Mouse (Mus musculus) ES-Bruce4 (cell line): ENCODE measurements around the gene Rhbg. TPM values are rescaled to one million over a fixed set of nuclear protein-coding genes. Genes with fewer than 3 reads are reported as not detected.
"Not testable (repeated sequence)": the region's sequence is repeated elsewhere in the genome, so short reads cannot be mapped to it uniquely, and the experiment has no call there.

Experiments
- H3K27ac ChIP-seq: 2 replicates; pipeline ENCODE4 v1.5.1; 2012; ENCODE audit warnings: low read length, inconsistent platforms; ENCODE audit not compliant: insufficient read depth
- H3K27me3 ChIP-seq: 2 replicates; pipeline ENCODE4 v1.6.1; 2012; ENCODE audit warnings: mild to moderate bottlenecking, low read length, inconsistent platforms; ENCODE audit not compliant: control insufficient read depth, poor library complexity, insufficient read depth, severe bottlenecking
- H3K36me3 ChIP-seq: 2 replicates; pipeline ENCODE4 v1.6.1; 2012; ENCODE audit warnings: inconsistent platforms, mild to moderate bottlenecking, low read length, moderate library complexity; ENCODE audit not compliant: control insufficient read depth, poor library complexity, insufficient read depth, severe bottlenecking
- H3K4me1 ChIP-seq: one replicate; pipeline ENCODE4 v1.8.1; 2011; ENCODE audit warnings: low read length; ENCODE audit not compliant: control insufficient read depth, insufficient read depth
- H3K4me3 ChIP-seq: 2 replicates; pipeline ENCODE4 v1.5.1; 2011; ENCODE audit warnings: low read depth, mild to moderate bottlenecking, low read length
- H3K9ac ChIP-seq: 2 replicates; pipeline ENCODE4 v1.6.1; 2012; ENCODE audit warnings: low read depth, mild to moderate bottlenecking, inconsistent platforms; ENCODE audit not compliant: poor library complexity, severe bottlenecking
- H3K9me3 ChIP-seq: replicated peaks from 2 replicates; pipeline ENCODE4 v1.6.1; 2012; ENCODE audit warnings: mild to moderate bottlenecking, low read length, inconsistent platforms; ENCODE audit not compliant: control insufficient read depth, poor library complexity, insufficient read depth, severe bottlenecking
- CTCF ChIP-seq: IDR thresholded peaks from one replicate; pipeline ENCODE4 v1.8.1; 2011; ENCODE audit warnings: low read depth, low read length
- EP300 ChIP-seq: IDR thresholded peaks from 2 replicates; pipeline ENCODE4 v1.6.1; 2011; ENCODE audit warnings: low read depth, low read length; ENCODE audit not compliant: insufficient read depth
- POLR2A ChIP-seq: IDR thresholded peaks from one replicate; pipeline ENCODE4 v1.8.1; 2011; ENCODE audit warnings: low read length; ENCODE audit not compliant: insufficient read depth
- polyA plus RNA-seq: library from polyadenylated mRNA; stranded (reverse); fragments of >200 nt; gene quantifications from 2 replicates; pipeline ENCODE4 v1.2.4, GENCODE M21; 2011; ENCODE audit warnings: low read depth; ENCODE audit not compliant: missing spikeins, insufficient read depth, insufficient read length

Gene Rhbg
- polyA plus RNA-seq, 1 experiment: 0.82 TPM

DNA sequence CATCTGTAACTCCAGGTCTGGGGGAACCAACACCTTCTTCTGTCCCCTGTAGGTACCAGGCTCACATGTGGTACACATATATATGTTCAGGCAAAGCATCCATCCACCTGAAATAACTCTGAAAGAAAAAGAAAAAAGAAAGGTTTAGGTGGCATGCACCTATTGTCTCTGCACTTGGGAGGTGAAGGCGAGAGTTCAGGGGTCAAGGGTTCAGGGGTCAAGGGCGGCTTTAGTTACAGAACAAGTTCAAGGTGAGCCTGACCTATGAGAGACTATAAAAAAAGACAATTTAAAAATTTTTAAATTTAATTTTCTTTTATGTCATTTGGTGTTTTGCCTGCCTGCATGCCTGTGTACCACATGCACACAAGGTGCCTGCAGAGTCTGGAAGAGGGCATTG lies 25.5 kb upstream of the Rhbg start:
- Histone ChIP-seq H3K9me3 (no peaks in the 10 kb centered on the region), H3K4me3 (no peak overlapping the region), H3K9ac (no peak overlapping the region), H3K36me3 (no peaks in the 10 kb centered on the region), H3K4me1 (peaks cover 17% of the 10 kb centered on the region), H3K27me3 (no peaks in the 10 kb centered on the region), H3K27ac (no peak overlapping the region)
- TF ChIP-seq EP300 (peak; percentile 92), CTCF (no peak), POLR2A (no peak)

GRCm38 (mm10) chr3:88276529-88277143 lies 22.1 kb upstream of the Rhbg start:
- H3K9ac ChIP-seq: peak overlapping the region; percentile 30
- no peaks in the 10 kb centered on the region for H3K9me3 ChIP-seq
- no peaks in the 10 kb centered on the region for H3K27me3 ChIP-seq
- H3K36me3 ChIP-seq: no peaks in the 10 kb centered on the region
- H3K27ac ChIP-seq: peak overlapping the region; percentile 93
- H3K4me1 ChIP-seq: peaks cover 8% of the 10 kb centered on the region
- H3K4me3 ChIP-seq: peak overlapping the region; percentile 38
- no peak for TF ChIP-seq EP300
- TF ChIP-seq POLR2A: no peak
- TF ChIP-seq CTCF: peak; percentile 53

DNA sequence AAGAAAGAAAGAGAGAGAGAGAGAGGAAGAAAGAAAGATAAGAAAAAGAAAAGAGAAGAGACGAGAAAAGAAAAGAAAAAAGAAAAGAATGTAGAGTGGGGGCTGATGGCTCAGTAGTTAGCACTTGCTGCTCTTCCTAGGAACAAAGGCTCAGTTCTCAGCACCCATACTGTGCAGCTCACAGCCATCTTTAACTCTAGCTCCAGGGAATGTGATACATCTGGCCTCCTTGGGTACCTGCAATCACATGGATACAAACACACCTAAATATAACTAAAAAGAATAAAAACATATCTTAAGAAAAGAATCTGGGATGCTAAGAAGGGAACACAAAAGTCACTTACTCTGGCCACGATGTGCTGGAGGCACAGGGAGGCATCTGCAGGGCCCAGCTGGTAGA lies 21.6 kb upstream of the Rhbg start:
- Histone ChIP-seq H3K4me1 (peaks cover 8% of the 10 kb centered on the region), H3K27me3 (no peaks in the 10 kb centered on the region), H3K4me3 (peak overlapping the region; percentile 38), H3K9ac (peak overlapping the region; percentile 56), H3K9me3 (no peaks in the 10 kb centered on the region), H3K36me3 (no peaks in the 10 kb centered on the region), H3K27ac (peak overlapping the region; percentile 93)
- TF ChIP-seq EP300 (no peak), POLR2A (no peak), CTCF (no peak)

DNA sequence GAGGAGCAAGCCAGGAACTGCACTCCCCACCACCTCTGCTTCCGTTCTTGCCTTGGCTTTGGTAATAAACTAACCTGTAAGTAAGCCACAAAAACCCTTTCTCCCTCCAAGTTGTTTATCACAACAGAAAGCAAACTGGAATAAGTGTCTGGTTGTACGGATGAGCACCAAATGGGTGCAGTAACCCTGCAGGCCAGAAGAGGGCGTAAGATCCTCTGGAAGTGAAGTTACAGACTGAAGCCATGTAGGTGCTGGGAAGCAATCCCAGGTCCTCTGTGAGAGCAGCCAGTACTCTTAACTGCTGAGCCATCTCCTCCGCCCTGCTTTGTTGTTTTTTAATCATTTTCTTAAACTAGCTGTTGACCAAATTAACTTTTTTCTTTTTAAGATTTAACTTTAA lies 19.5 kb upstream of the Rhbg start:
- TF ChIP-seq EP300: no peak
- peak; percentile 53 for TF ChIP-seq CTCF
- Histone ChIP-seq H3K27me3 (no peaks in the 10 kb centered on the region), H3K9me3 (no peaks in the 10 kb centered on the region), H3K4me1 (no peaks in the 10 kb centered on the region), H3K36me3 (no peaks in the 10 kb centered on the region), H3K27ac (no peak overlapping the region), H3K9ac (no peak overlapping the region), H3K4me3 (no peak overlapping the region)

DNA sequence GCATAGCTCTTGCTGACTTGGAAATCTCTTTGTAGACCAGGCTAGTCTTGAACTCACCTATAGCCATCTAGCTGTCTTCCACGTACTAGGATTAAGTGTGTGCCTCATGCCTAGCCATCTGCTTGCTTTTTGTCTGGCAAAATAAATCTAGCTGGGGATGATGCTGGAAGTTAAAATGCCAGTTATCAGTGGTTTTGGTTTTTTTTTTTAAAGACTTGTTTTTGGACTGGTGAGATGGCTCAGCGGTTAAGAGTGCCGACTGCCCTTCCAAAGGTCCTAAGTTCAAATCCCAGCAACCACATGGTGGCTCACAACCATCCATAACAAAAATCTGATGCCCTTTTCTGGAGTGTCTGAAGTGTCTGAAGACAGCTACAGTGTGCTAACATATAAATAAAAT lies 17.4 kb upstream of the Rhbg start:
- Histone ChIP-seq H3K36me3 (no peaks in the 10 kb centered on the region), H3K9me3 (no peaks in the 10 kb centered on the region), H3K27me3 (no peaks in the 10 kb centered on the region), H3K27ac (no peak overlapping the region), H3K4me1 (no peaks in the 10 kb centered on the region), H3K9ac (no peak overlapping the region), H3K4me3 (no peak overlapping the region)
- TF ChIP-seq EP300 (no peak), CTCF (no peak), POLR2A (no peak)

DNA sequence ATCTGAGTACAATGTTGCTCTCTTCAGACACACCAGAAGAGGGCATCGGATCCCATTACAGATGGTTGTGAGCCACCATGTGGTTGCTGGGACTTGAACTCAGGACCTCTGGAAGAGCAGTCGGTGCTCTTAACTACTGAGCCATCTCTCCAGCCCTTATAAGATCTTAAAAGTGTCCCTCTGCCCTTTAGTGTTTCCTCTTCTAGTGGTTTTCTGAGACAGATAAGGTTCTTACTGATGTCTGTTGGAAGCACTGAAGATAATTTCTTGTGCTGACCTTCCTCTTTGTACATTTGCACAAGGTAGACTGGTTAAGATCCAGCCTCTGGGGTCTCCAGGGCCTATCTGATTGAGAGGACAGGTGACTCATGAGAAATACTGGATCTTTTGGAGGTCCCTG lies 16.8 kb upstream of the Rhbg start:
- not testable (repeated sequence) for H3K9me3 ChIP-seq, H3K27me3 ChIP-seq, H3K36me3 ChIP-seq, H3K4me1 ChIP-seq, H3K9ac ChIP-seq, H3K27ac ChIP-seq, H3K4me3 ChIP-seq
